23 mouse cellular contexts compared by ENCODE assay signal in genomic region chr7:130014609-130015008, GRCm38 (mm10).
DNase-seq lines count a peak whose midpoint lies in the region; ATAC-seq and TF ChIP-seq lines count a peak whose summit lies in the region.
"Had no signal": no experiment of that assay in that cellular context is flagged by ENCODE, and none has a peak within 500 bp of the region (broad histone marks: within the 10 kb centered on the region; RNA-seq: fewer than 3 reads in every experiment).

No protein-coding gene starts in this region.

- TF ChIP-seq CTCF in lung, embryonic 14.5 days (IDR thresholded peaks at IDR 0.05; ENCODE audit: low read depth), result 0 out of 2 replicates have a peak, but pooled peaks have one; percentile 8

- intact Hi-C loops in heart, postnatal 14 days (cut with DNase I), result no loop called here

- H3K9me3 ChIP-seq in heart, embryonic 12.5 days (replicated peaks), result no peaks in the 10 kb centered on the region
- no peaks in the 10 kb centered on the region for H3K9me3 ChIP-seq in lung, embryonic 14.5 days (ENCODE audit: low read depth, low read length)
- H3K9me3 ChIP-seq in embryonic facial prominence, embryonic 13.5 days, result no peaks in the 10 kb centered on the region
- no peaks in the 10 kb centered on the region for H3K9me3 ChIP-seq in limb, embryonic 10.5 days (replicated peaks)
- H3K9me3 ChIP-seq: embryonic facial prominence, embryonic 12.5 days; hindbrain, embryonic 12.5 days; midbrain, embryonic 12.5 days had no signal

- WGBS in heart, embryonic 12.5 days, result 38% methylated on average over 10 of the region's 10 CpGs
- WGBS in lung, embryonic 14.5 days, result 37% methylated on average over 10 of the region's 10 CpGs
- 70% methylated on average over 10 of the region's 10 CpGs for WGBS in embryonic facial prominence, embryonic 13.5 days
- WGBS in limb, embryonic 10.5 days, result 68% methylated on average over 10 of the region's 10 CpGs

- peak overlapping the region; percentile 5; the same call in 1 of the 2 replicates for H3K27ac ChIP-seq in heart, embryonic 12.5 days (ENCODE audit: poor library complexity, severe bottlenecking)
- peak overlapping the region; percentile 81; the same call in 1 of the 2 replicates for H3K27ac ChIP-seq in lung, embryonic 14.5 days (ENCODE audit: low read depth)
- H3K27ac ChIP-seq in embryonic facial prominence, embryonic 13.5 days, result peak overlapping the region; percentile 24; the same call in 1 of the 2 replicates
- H3K27ac ChIP-seq in limb, embryonic 10.5 days, result peak overlapping the region; percentile 62
- H3K27ac ChIP-seq: gastrocnemius, adult 2 months; hindbrain, embryonic 12.5 days; midbrain, embryonic 12.5 days had no signal

- H3K36me3 ChIP-seq in heart, embryonic 12.5 days, result no peaks in the 10 kb centered on the region
- H3K36me3 ChIP-seq in lung, embryonic 14.5 days (ENCODE audit: insufficient read depth), result no peaks in the 10 kb centered on the region
- H3K36me3 ChIP-seq in embryonic facial prominence, embryonic 13.5 days, result no peaks in the 10 kb centered on the region
- H3K36me3 ChIP-seq in limb, embryonic 10.5 days, result no peaks in the 10 kb centered on the region
- H3K36me3 ChIP-seq: embryonic facial prominence, embryonic 12.5 days; G1E; hindbrain, embryonic 12.5 days; midbrain, embryonic 12.5 days had no signal

- no peak overlapping the region; the same call in 1 of the 2 replicates for H3K9ac ChIP-seq in heart, embryonic 12.5 days
- H3K9ac ChIP-seq in lung, embryonic 14.5 days, result no peak overlapping the region
- H3K9ac ChIP-seq in embryonic facial prominence, embryonic 13.5 days, result no peak overlapping the region
- H3K9ac ChIP-seq: embryonic facial prominence, embryonic 12.5 days; hindbrain, embryonic 12.5 days; midbrain, embryonic 12.5 days had no signal

- no peak for DNase-seq in heart, postnatal 14 days
- no peak for DNase-seq in lung, embryonic 14.5 days
- DNase-seq in lung, postnatal 10 days, result no peak
- no peak for DNase-seq in limb, embryonic 10.5 days (ENCODE audit: low spot score)
- DNase-seq in testis, postnatal 14 days (ENCODE audit: low spot score), result no peak
- no peak for DNase-seq in spleen, postnatal 14 days (ENCODE audit: low spot score in 2 of 2)
- DNase-seq: adrenal gland, postnatal 36 days; cerebellum, adult 9-10 months; gastrocnemius, adult 2 months; kidney, adult 8-10 months; kidney, postnatal 10 days; left cerebral cortex, postnatal 4 days; lung, adult 18-20 months; thymus, postnatal 36 days had no signal

- H3K27me3 ChIP-seq in heart, embryonic 12.5 days (replicated peaks), result no peaks in the 10 kb centered on the region
- no peaks in the 10 kb centered on the region for H3K27me3 ChIP-seq in lung, embryonic 14.5 days (ENCODE audit: insufficient read depth, low read length)
- H3K27me3 ChIP-seq in embryonic facial prominence, embryonic 13.5 days, result no peaks in the 10 kb centered on the region
- H3K27me3 ChIP-seq in limb, embryonic 10.5 days (ENCODE audit: low read depth, poor library complexity, severe bottlenecking), result no peaks in the 10 kb centered on the region
- H3K27me3 ChIP-seq: embryonic facial prominence, embryonic 12.5 days; Patski had no signal

- H3K4me3 ChIP-seq in heart, embryonic 12.5 days, result no peak overlapping the region
- H3K4me3 ChIP-seq in lung, embryonic 14.5 days (ENCODE audit: low read depth, low read length), result no peak overlapping the region
- H3K4me3 ChIP-seq in embryonic facial prominence, embryonic 13.5 days, result no peak overlapping the region
- no peak overlapping the region for H3K4me3 ChIP-seq in limb, embryonic 10.5 days
- H3K4me3 ChIP-seq: embryonic facial prominence, embryonic 12.5 days; gastrocnemius, adult 2 months; hindbrain, embryonic 12.5 days; midbrain, embryonic 12.5 days had no signal

- H3K4me1 ChIP-seq in heart, embryonic 12.5 days (replicated peaks), result peaks cover 26% of the 10 kb centered on the region
- H3K4me1 ChIP-seq in lung, embryonic 14.5 days (ENCODE audit: insufficient read depth), result peaks cover 27% of the 10 kb centered on the region
- H3K4me1 ChIP-seq in embryonic facial prominence, embryonic 13.5 days, result peaks cover 52% of the 10 kb centered on the region
- peaks cover 58% of the 10 kb centered on the region for H3K4me1 ChIP-seq in limb, embryonic 10.5 days
- H3K4me1 ChIP-seq: hindbrain, embryonic 12.5 days; midbrain, embryonic 12.5 days had no signal

- H3K4me2 ChIP-seq in heart, embryonic 12.5 days, result no peak overlapping the region
- no peak overlapping the region for H3K4me2 ChIP-seq in lung, embryonic 14.5 days
- no peak overlapping the region for H3K4me2 ChIP-seq in embryonic facial prominence, embryonic 13.5 days
- H3K4me2 ChIP-seq: embryonic facial prominence, embryonic 12.5 days; hindbrain, embryonic 12.5 days; liver, embryonic 11.5 days; midbrain, embryonic 12.5 days had no signal

- no peak for ATAC-seq in heart, embryonic 12.5 days (ENCODE audit: insufficient number of reproducible peaks, low FRiP score)
- no peak for ATAC-seq in lung, embryonic 14.5 days (ENCODE audit: insufficient read depth)
- no peak for ATAC-seq in embryonic facial prominence, embryonic 13.5 days (ENCODE audit: insufficient number of reproducible peaks, insufficient read depth, low FRiP score, low TSS enrichment, low read depth)
- ATAC-seq: forebrain, embryonic 14.5 days; Patski had no signal

Comparison
In these comparisons a context has a peak if more than half of its experiments do, and no peak if none do; other contexts are left out.
1. H3K27ac ChIP-seq: peak in every context shown above with its lines; median percentile 81 in lung, embryonic 14.5 days; 62 in limb, embryonic 10.5 days; 24 in embryonic facial prominence, embryonic 13.5 days; 5 in heart, embryonic 12.5 days.